Mouse (Mus musculus) midbrain, embryonic 16.5 days (tissue): ENCODE results near the gene Galntl6. TPM values are rescaled to one million over a fixed set of nuclear protein-coding genes. Genes with fewer than 3 reads are reported as not detected.

Source experiments
- ATAC-seq: fragments of 200-750 bp; cut with Nextera tagmentation; 2 replicates; pipeline ENCODE4 v1.8.0; 2017; ENCODE audit warnings: moderate TSS enrichment
- H3K27ac ChIP-seq: fragments of 300-500 bp; sonication (generic); 2 replicates; pipeline ENCODE4 v1.5.1; 2014; ENCODE audit warnings: mild to moderate bottlenecking, low read length, mixed read lengths
- H3K27me3 ChIP-seq: fragments of 300-500 bp; sonication (generic); 2 replicates; pipeline ENCODE4 v1.6.1; 2014; ENCODE audit warnings: low read depth, low read length, mixed read lengths; ENCODE audit not compliant: control insufficient read depth, insufficient read depth
- H3K36me3 ChIP-seq: fragments of 300-500 bp; sonication (generic); 2 replicates; pipeline ENCODE4 v1.6.1; 2014; ENCODE audit warnings: mild to moderate bottlenecking, low read length, moderate library complexity, mixed read lengths; ENCODE audit not compliant: control insufficient read depth, insufficient read depth
- H3K4me1 ChIP-seq: fragments of 300-500 bp; sonication (generic); 2 replicates; pipeline ENCODE4 v1.6.1; 2014; ENCODE audit warnings: mild to moderate bottlenecking, low read length, mixed read lengths; ENCODE audit not compliant: control insufficient read depth, insufficient read depth
- H3K4me2 ChIP-seq: fragments of 300-500 bp; sonication (generic); 2 replicates; pipeline ENCODE4 v1.6.1; 2014; ENCODE audit warnings: mild to moderate bottlenecking, low read length, mixed read lengths
- H3K4me3 ChIP-seq: fragments of 300-500 bp; sonication (generic); 2 replicates; pipeline ENCODE4 v1.5.1; 2014; ENCODE audit warnings: low read depth, mild to moderate bottlenecking, low read length, moderate library complexity, mixed read lengths
- H3K9ac ChIP-seq: fragments of 300-500 bp; sonication (generic); 2 replicates; pipeline ENCODE4 v1.6.1; 2014; ENCODE audit warnings: low read depth, low read length, mixed read lengths
- H3K9me3 ChIP-seq: fragments of 300-500 bp; sonication (generic); replicated peaks from 2 replicates; pipeline ENCODE4 v1.6.1; 2014; ENCODE audit warnings: mild to moderate bottlenecking, low read length, mixed read lengths; ENCODE audit not compliant: control insufficient read depth, poor library complexity, severe bottlenecking
- WGBS: fragments of 180-500 bp; shearing (Covaris S2); extraction: QIAGEN DNeasy Blood & Tissue Kit; methylation state at CpG from one replicate; pipeline ENCODE4 v1.1.7; 2014; 5-methylcytosine and 5-hydroxymethylcytosine counted together
- polyA plus RNA-seq: library from polyadenylated mRNA; unstranded; fragments of >200 nt; fragmentation: Nextera tagmentation; extraction: Ambion mirVana; gene quantifications from 2 replicates; pipeline ENCODE4 v1.2.1, GENCODE M21; 2015

The Galntl6 gene
- polyA plus RNA-seq, 1 experiment from 2014 or later, result 18.4 TPM

DNA sequence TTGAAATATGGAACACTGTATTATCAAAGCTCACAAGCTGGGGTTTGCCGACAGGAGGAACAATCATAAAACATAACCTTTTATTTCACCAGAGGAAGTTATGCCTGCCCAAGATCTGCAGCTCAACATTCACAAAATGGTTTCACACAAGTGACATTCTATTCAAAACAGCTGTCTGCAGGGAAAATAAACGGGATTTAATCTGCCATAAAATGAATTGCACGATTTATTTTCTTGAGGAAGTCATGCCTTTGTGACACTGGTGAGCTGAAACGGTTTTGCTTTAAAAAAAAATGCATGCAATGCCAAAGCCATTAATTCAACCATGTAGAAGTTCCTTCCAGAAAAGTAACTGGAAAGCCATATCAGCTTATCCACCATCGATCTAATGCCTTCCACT, 494.0 kb downstream of the Galntl6 start:
- H3K9ac ChIP-seq, result no peak overlapping the region
- 47% methylated on average over 5 of the region's 5 CpGs for WGBS
- no peak for ATAC-seq
- H3K4me3 ChIP-seq, result no peak overlapping the region
- no peaks in the 10 kb centered on the region for H3K9me3 ChIP-seq
- H3K27ac ChIP-seq, result no peak overlapping the region
- no peaks in the 10 kb centered on the region for H3K36me3 ChIP-seq
- H3K4me2 ChIP-seq, result no peak overlapping the region
- H3K4me1 ChIP-seq, result no peaks in the 10 kb centered on the region; the same call in 1 of the 2 replicates
- no peaks in the 10 kb centered on the region for H3K27me3 ChIP-seq

- WGBS, result 73% methylated on average over 1 of the region's 1 CpGs
- Histone ChIP-seq H3K4me3 (no peak overlapping the region), H3K36me3 (no peaks in the 10 kb centered on the region), H3K27me3 (no peaks in the 10 kb centered on the region), H3K4me1 (no peaks in the 10 kb centered on the region; the same call in 1 of the 2 replicates), H3K27ac (no peak overlapping the region), H3K4me2 (no peak overlapping the region), H3K9ac (no peak overlapping the region), H3K9me3 (no peaks in the 10 kb centered on the region)
- ATAC-seq, result no peak
Observed at GRCm38 (mm10) chr8:58417551-58417950, 494.9 kb downstream of the Galntl6 start.

- H3K4me1 ChIP-seq, result no peaks in the 10 kb centered on the region
- H3K27ac ChIP-seq, result no peak overlapping the region
- no peak overlapping the region for H3K9ac ChIP-seq
- no peak overlapping the region for H3K4me2 ChIP-seq
- no peak overlapping the region for H3K4me3 ChIP-seq
- 81% methylated on average over 3 of the region's 3 CpGs for WGBS
- no peaks in the 10 kb centered on the region for H3K36me3 ChIP-seq
- no peak for ATAC-seq
- no peaks in the 10 kb centered on the region for H3K27me3 ChIP-seq
- no peaks in the 10 kb centered on the region for H3K9me3 ChIP-seq
Observed at GRCm38 (mm10) chr8:58396500-58396899, 515.9 kb downstream of the Galntl6 start.

- no peak overlapping the region for H3K4me3 ChIP-seq
- H3K4me2 ChIP-seq, result no peak overlapping the region
- H3K27me3 ChIP-seq, result no peaks in the 10 kb centered on the region
- no peaks in the 10 kb centered on the region for H3K9me3 ChIP-seq
- H3K36me3 ChIP-seq, result no peaks in the 10 kb centered on the region
- H3K27ac ChIP-seq, result no peak overlapping the region
- 83% methylated on average over 1 of the region's 1 CpGs for WGBS
- no peaks in the 10 kb centered on the region for H3K4me1 ChIP-seq
- no peak for ATAC-seq
- H3K9ac ChIP-seq, result no peak overlapping the region
Observed at GRCm38 (mm10) chr8:58395879-58396278, 516.6 kb downstream of the Galntl6 start.

- Histone ChIP-seq H3K9me3 (no peaks in the 10 kb centered on the region), H3K9ac (no peak overlapping the region), H3K27ac (no peak overlapping the region), H3K4me1 (no peaks in the 10 kb centered on the region), H3K36me3 (no peaks in the 10 kb centered on the region), H3K4me2 (no peak overlapping the region), H3K27me3 (no peaks in the 10 kb centered on the region), H3K4me3 (no peak overlapping the region)
- 64% methylated on average over 2 of the region's 2 CpGs for WGBS
- ATAC-seq, result no peak
Observed at GRCm38 (mm10) chr8:58372389-58372788, 540.1 kb downstream of the Galntl6 start.

- Histone ChIP-seq H3K9ac (no peak overlapping the region), H3K27ac (no peak overlapping the region), H3K36me3 (no peaks in the 10 kb centered on the region), H3K4me1 (no peaks in the 10 kb centered on the region), H3K4me3 (no peak overlapping the region), H3K27me3 (no peaks in the 10 kb centered on the region), H3K4me2 (no peak overlapping the region), H3K9me3 (no peaks in the 10 kb centered on the region)
- no peak for ATAC-seq
- WGBS, result 77% methylated on average over 10 of the region's 10 CpGs
Observed at GRCm38 (mm10) chr8:58371979-58372378, 540.5 kb downstream of the Galntl6 start.

GRCm38 (mm10) chr8:58331151-58331550, 581.3 kb downstream of the Galntl6 start:
- H3K27ac ChIP-seq, result no peak overlapping the region

DNA sequence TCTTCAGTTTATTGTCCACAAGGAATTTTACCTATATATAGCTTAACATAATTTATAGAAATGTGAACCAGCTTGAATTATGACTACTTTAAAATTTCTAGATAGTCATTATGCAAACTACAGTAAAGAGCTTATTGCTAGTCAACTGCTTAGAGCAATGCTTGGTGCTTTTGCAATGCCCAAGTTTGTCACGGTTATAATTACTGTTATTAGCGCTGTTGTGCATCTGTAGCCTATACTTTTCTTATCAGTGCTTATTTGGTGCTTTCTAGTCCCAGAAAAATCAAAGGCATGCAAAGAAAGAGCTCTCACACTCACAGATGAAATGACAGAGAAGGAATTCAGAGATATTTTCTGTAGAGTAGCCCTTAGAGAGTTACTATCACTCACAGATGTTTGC, 599.0 kb downstream of the Galntl6 start:
- 91% methylated on average over 2 of the region's 2 CpGs for WGBS
- H3K4me2 ChIP-seq, result no peak overlapping the region
- no peak for ATAC-seq
- H3K9ac ChIP-seq, result no peak overlapping the region
- H3K36me3 ChIP-seq, result no peaks in the 10 kb centered on the region
- H3K27me3 ChIP-seq, result no peaks in the 10 kb centered on the region
- no peak overlapping the region for H3K27ac ChIP-seq
- H3K4me1 ChIP-seq, result no peaks in the 10 kb centered on the region
- H3K4me3 ChIP-seq, result no peak overlapping the region
- H3K9me3 ChIP-seq, result no peaks in the 10 kb centered on the region

More at GRCm38 (mm10) chr8:58331151-58331550, 581.3 kb downstream of the Galntl6 start:
- no peak overlapping the region for H3K9ac ChIP-seq
- no peak overlapping the region for H3K4me3 ChIP-seq
- 84% methylated on average over 1 of the region's 1 CpGs for WGBS
- no peaks in the 10 kb centered on the region for H3K27me3 ChIP-seq
- no peaks in the 10 kb centered on the region for H3K4me1 ChIP-seq
- H3K36me3 ChIP-seq, result no peaks in the 10 kb centered on the region
- no peak overlapping the region for H3K4me2 ChIP-seq
- no peaks in the 10 kb centered on the region for H3K9me3 ChIP-seq
- ATAC-seq, result no peak

DNA sequence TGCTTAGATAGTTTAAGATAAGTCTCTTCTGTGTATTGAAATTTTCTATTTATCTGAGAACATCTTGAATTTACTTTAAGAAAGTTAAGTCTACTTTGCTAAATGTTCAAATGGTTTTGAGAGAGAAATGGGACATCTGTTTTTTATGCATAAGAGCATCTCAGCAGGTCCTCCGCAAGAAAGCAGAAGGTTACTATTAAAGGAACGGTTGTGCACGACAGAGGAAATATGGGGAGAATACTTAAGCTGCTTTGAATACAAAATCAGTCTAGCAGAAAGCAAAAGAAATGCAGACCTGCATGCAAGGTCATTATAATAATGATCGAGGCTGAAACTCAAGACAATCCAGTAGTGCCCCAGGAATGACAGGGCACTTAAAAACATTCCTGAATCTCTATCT, 621.0 kb downstream of the Galntl6 start:
- H3K9ac ChIP-seq, result no peak overlapping the region
- no peaks in the 10 kb centered on the region for H3K27me3 ChIP-seq
- H3K4me2 ChIP-seq, result no peak overlapping the region
- no peaks in the 10 kb centered on the region for H3K4me1 ChIP-seq
- no peak overlapping the region for H3K4me3 ChIP-seq
- H3K36me3 ChIP-seq, result no peaks in the 10 kb centered on the region
- H3K9me3 ChIP-seq, result no peaks in the 10 kb centered on the region
- no peak overlapping the region for H3K27ac ChIP-seq
- 31% methylated on average over 4 of the region's 4 CpGs for WGBS
- no peak for ATAC-seq

DNA sequence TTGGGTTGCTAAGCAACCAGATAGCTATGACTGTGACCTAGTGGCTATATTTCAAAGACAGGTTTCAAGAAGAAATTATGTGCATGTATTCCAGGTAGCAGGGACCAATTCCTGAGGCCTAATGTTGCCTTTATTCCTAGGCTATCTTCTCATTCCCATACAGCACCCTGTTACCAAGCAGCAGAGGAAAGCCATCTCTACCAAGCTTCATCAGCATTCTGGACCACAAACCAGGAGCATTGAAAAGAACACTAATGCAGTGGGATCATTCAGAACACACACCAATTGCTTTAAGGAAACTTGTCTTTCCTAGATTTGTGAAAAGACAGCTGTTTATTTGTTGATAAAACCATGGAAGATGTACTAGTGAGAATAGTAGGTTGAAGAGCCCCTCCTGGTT, 622.4 kb downstream of the Galntl6 start:
- Histone ChIP-seq H3K9ac (no peak overlapping the region), H3K36me3 (no peaks in the 10 kb centered on the region), H3K9me3 (no peaks in the 10 kb centered on the region), H3K4me2 (no peak overlapping the region), H3K4me1 (no peaks in the 10 kb centered on the region), H3K27ac (no peak overlapping the region), H3K4me3 (no peak overlapping the region), H3K27me3 (no peaks in the 10 kb centered on the region)
- ATAC-seq, result 0 out of 2 replicates have a peak, but pooled peaks have one; percentile 25
